Mouse (Mus musculus) C2C12 (cell line): ENCODE results near the gene Gm21964. TPM values are rescaled to one million over a fixed set of nuclear protein-coding genes. Genes with fewer than 3 reads are reported as not detected.

Source experiments
- H3K27me3 ChIP-seq: one replicate; pipeline ENCODE4 v1.6.1; 2011; ENCODE audit not compliant: control insufficient read depth, insufficient read depth, insufficient read length
- H3K36me3 ChIP-seq: one replicate; pipeline ENCODE4 v1.6.1; 2011; ENCODE audit not compliant: control insufficient read depth, insufficient read depth
- H3K4me3 ChIP-seq: one replicate; pipeline ENCODE4 v1.5.1; 2011; ENCODE audit warnings: mild to moderate bottlenecking, control low read depth; ENCODE audit not compliant: poor library complexity, insufficient read depth, severe bottlenecking
- H3K79me2 ChIP-seq: one replicate; pipeline ENCODE4 v1.6.1; 2011; ENCODE audit not compliant: control insufficient read depth, insufficient read depth
- H3K79me3 ChIP-seq: one replicate; pipeline ENCODE4 v1.6.1; 2011; ENCODE audit warnings: low read depth, control low read depth
- H3ac ChIP-seq: one replicate; pipeline ENCODE3; 2011; ENCODE audit warnings: low read depth; ENCODE audit not compliant: control insufficient read depth, insufficient read length
- CEBPB ChIP-seq: IDR thresholded peaks from one replicate; pipeline ENCODE4 v1.6.1; 2011; ENCODE audit warnings: low read depth, mild to moderate bottlenecking, control low read depth, moderate library complexity
- CTCF ChIP-seq: IDR thresholded peaks from one replicate; pipeline ENCODE4 v1.5.1; 2011; ENCODE audit not compliant: control insufficient read depth, insufficient read depth, insufficient read length
- FOSL1 ChIP-seq: IDR thresholded peaks from one replicate; pipeline ENCODE4 v1.8.0; 2011; ENCODE audit warnings: mild to moderate bottlenecking, low read length; ENCODE audit not compliant: poor library complexity, insufficient read depth, severe bottlenecking
- MAX ChIP-seq: IDR thresholded peaks from one replicate; pipeline ENCODE4 v1.6.1; 2011; ENCODE audit warnings: mild to moderate bottlenecking, control low read depth
- MYOD1 ChIP-seq: IDR thresholded peaks from one replicate; pipeline ENCODE4 v1.6.1; 2011; ENCODE audit warnings: low read depth; ENCODE audit not compliant: control insufficient read depth, insufficient read length
- MYOG ChIP-seq: IDR thresholded peaks from one replicate; pipeline ENCODE4 v1.6.1; 2011; ENCODE audit not compliant: control insufficient read depth, insufficient read length; ENCODE audit errors: extremely low read depth
- USF1 ChIP-seq: IDR thresholded peaks from one replicate; pipeline ENCODE4 v1.6.1; 2011; ENCODE audit warnings: low read depth, mild to moderate bottlenecking, control low read depth, moderate library complexity
- polyA plus RNA-seq: library from polyadenylated mRNA; unstranded; fragments of >200 nt; fragmentation: generic; extraction: Trizol; gene quantifications from one replicate; pipeline ENCODE4 v1.2.1, GENCODE M21; 2012; ENCODE audit warnings: missing spikeins

Gm21964 gene
- polyA plus RNA-seq, 1 experiment, result not detected

- no peak for TF ChIP-seq MYOD1
- no peak for TF ChIP-seq MYOG
- TF ChIP-seq CTCF, result no peak
- no peak for TF ChIP-seq FOSL1
- TF ChIP-seq MAX, result no peak
- no peak for TF ChIP-seq USF1
- no peak for TF ChIP-seq CEBPB
- Histone ChIP-seq H3K4me3 (no peak overlapping the region), H3K36me3 (no peaks in the 10 kb centered on the region), H3K79me2 (no peaks in the 10 kb centered on the region), H3ac (no peak overlapping the region), H3K27me3 (peaks cover 3% of the 10 kb centered on the region), H3K79me3 (no peaks in the 10 kb centered on the region)
These were observed 31.3 kb upstream of the Gm21964 start for GRCm38 (mm10) chr8:110069706-110070105.

GRCm38 (mm10) chr8:110071600-110071999, 29.4 kb upstream of the Gm21964 start:
- Histone ChIP-seq H3K79me2 (no peaks in the 10 kb centered on the region), H3K36me3 (no peaks in the 10 kb centered on the region), H3K4me3 (no peak overlapping the region), H3K27me3 (peaks cover 3% of the 10 kb centered on the region), H3K79me3 (no peaks in the 10 kb centered on the region), H3ac (no peak overlapping the region)
- TF ChIP-seq CTCF, result peak; percentile 81
- TF ChIP-seq CEBPB, result no peak

DNA sequence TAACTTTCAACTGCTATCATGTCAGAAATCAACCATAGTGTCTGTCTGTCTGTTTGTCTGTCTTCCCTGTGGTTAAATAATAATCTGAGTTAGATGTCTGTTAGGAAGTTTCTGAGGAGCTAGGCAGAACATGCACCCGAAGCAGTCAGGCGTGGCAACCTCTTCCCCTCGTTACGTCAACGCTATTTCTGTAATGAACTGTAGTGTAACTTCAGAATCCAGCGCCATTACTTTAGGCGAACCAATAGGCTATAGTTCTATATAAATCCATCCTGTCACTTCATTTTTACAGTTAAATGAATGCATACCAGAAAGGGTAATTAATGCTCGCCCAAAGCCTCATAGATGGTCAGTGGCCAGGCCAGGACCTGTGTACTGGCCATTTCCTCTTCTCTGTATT, 26.5 kb upstream of the Gm21964 start:
- Histone ChIP-seq H3K79me3 (no peaks in the 10 kb centered on the region), H3K79me2 (no peaks in the 10 kb centered on the region), H3K27me3 (peaks cover 5% of the 10 kb centered on the region), H3ac (no peak overlapping the region), H3K36me3 (no peaks in the 10 kb centered on the region), H3K4me3 (no peak overlapping the region)
- TF ChIP-seq USF1, result no peak

- no peak within 1 kb of the TSS for H3K4me3 ChIP-seq
- no peaks in the 10 kb centered on the region for H3K79me3 ChIP-seq
- peaks cover 11% of the 10 kb centered on the region for H3K27me3 ChIP-seq
- H3K79me2 ChIP-seq, result no peaks in the 10 kb centered on the region
- H3ac ChIP-seq, result no peak within 1 kb of the TSS
- TF ChIP-seq MYOD1, result no peak
- TF ChIP-seq MAX, result no peak
- no peak for TF ChIP-seq MYOG
- TF ChIP-seq CTCF, result no peak
- TF ChIP-seq USF1, result no peak
- no peak for TF ChIP-seq CEBPB
- TF ChIP-seq FOSL1, result no peak
- no peaks in the 10 kb centered on the region for H3K36me3 ChIP-seq
These were observed 21.5 kb upstream of the Gm21964 start, which contains the start of gene Zfp612 for GRCm38 (mm10) chr8:110079282-110080221. Gene Zfp612, plus strand, starts transcription at chr8:110079746.

DNA sequence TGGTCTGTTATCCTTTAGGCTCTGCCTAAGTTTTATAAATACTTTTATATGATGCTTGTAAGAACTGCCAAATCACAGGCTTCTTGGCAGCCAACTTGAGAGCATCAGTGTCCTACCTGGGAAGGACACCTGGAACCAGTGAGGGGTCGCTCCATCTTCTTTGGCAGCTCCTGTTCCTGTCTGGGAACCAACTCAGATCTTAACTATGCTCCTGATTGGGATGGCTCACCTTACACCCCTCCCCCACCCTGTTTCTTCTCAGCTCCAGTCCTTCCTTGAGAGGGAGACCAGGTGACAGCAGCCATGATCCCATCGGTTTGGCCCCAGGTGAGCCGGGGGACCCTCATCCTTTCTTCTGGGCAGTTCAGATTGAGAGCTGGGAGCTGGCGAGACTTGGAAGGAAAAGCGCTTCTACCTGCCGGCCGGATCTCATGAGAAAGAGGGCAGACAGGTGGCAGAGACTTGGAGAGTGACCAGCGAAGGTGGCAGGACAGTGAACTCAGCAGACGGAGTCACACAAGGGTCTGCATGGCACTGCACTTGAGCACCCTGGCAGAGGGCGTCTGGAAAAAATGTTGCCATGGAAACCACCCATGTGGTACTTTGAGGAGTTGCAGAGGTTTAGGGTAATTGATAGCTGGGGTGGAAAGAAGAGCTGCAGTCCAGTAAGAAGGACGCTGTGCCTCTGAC, 18.4 kb upstream of the Gm21964 start:
- Histone ChIP-seq H3ac (no peak overlapping the region), H3K27me3 (peaks cover 11% of the 10 kb centered on the region), H3K4me3 (no peak overlapping the region), H3K36me3 (no peaks in the 10 kb centered on the region), H3K79me2 (no peaks in the 10 kb centered on the region), H3K79me3 (no peaks in the 10 kb centered on the region)
- TF ChIP-seq MAX (no peak), FOSL1 (no peak), USF1 (no peak), MYOD1 (no peak), MYOG (no peak), CTCF (no peak), CEBPB (no peak)
